Mouse (Mus musculus) heart, embryonic 14.5 days (tissue): Measurements from ENCODE around the gene Tmprss11d. TPM values are rescaled to one million over a fixed set of nuclear protein-coding genes. Genes with fewer than 3 reads are reported as not detected.

Source experiments
- polyA plus RNA-seq: library from polyadenylated mRNA; unstranded; fragments of >200 nt; fragmentation: Nextera tagmentation; extraction: Ambion mirVana; gene quantifications from 2 replicates; pipeline ENCODE4 v1.2.1, GENCODE M21; 2014

The Tmprss11d gene
- polyA plus RNA-seq, 1 experiment from 2014 or later, result not detected

Other genes starting within 250 kb of the Tmprss11d start
- gene Uba6, start 200.6 kb downstream of the Tmprss11d start, polyA plus RNA-seq, result 11.6 and 12.0 TPM in 2 replicates
- gene Gnrhr, start 175.5 kb downstream of the Tmprss11d start, polyA plus RNA-seq, result not detected in 2 replicates
- gene Tmprss11c, start 84.1 kb downstream of the Tmprss11d start, polyA plus RNA-seq, result not detected in 2 replicates
- gene Tmprss11a, start 95.6 kb upstream of the Tmprss11d start, polyA plus RNA-seq, result not detected in 2 replicates
- gene Tmprss11g, start 145.2 kb upstream of the Tmprss11d start, polyA plus RNA-seq, result not detected in 2 replicates